Mouse (Mus musculus) embryonic fibroblast, embryonic 13.5 days (primary cell): ENCODE measurements around the gene Onecut3. TPM values are rescaled to one million over a fixed set of nuclear protein-coding genes. Genes with fewer than 3 reads are reported as not detected.

ENCODE experiments used
- H3K27ac ChIP-seq: 2 replicates; pipeline ENCODE4 v1.5.1; 2012; ENCODE audit warnings: low read length, control low read depth, inconsistent platforms; ENCODE audit not compliant: insufficient read depth
- H3K4me1 ChIP-seq: 2 replicates; pipeline ENCODE4 v1.6.1; 2011; ENCODE audit warnings: low read length; ENCODE audit not compliant: control insufficient read depth, insufficient read depth
- H3K4me3 ChIP-seq: 2 replicates; pipeline ENCODE4 v1.5.1; 2011; ENCODE audit warnings: mild to moderate bottlenecking, control low read depth, low read length; ENCODE audit not compliant: insufficient read depth
- CTCF ChIP-seq: IDR thresholded peaks from 2 replicates; pipeline ENCODE4 v1.5.1; 2011; ENCODE audit warnings: mild to moderate bottlenecking, control low read depth, low read length, moderate library complexity, borderline replicate concordance; ENCODE audit not compliant: insufficient read depth
- POLR2A ChIP-seq: IDR thresholded peaks from 2 replicates; pipeline ENCODE4 v1.6.1; 2011; ENCODE audit warnings: low read depth, mild to moderate bottlenecking, control low read depth, low read length, moderate library complexity
- polyA plus RNA-seq: library from polyadenylated mRNA; stranded (reverse); fragments of >200 nt; gene quantifications from 2 replicates; pipeline ENCODE4 v1.2.4, GENCODE M21; 2011; ENCODE audit warnings: low read depth; ENCODE audit not compliant: missing spikeins, insufficient read length

Gene Onecut3
- polyA plus RNA-seq, 1 experiment = not detected

GRCm38 (mm10) chr10:80503599-80504220 lies 9.1 kb downstream of the Onecut3 start:
- H3K27ac ChIP-seq = no peak overlapping the region
- H3K4me3 ChIP-seq = no peak overlapping the region
- H3K4me1 ChIP-seq = no peaks in the 10 kb centered on the region
- no peak for TF ChIP-seq CTCF
- TF ChIP-seq POLR2A = no peak

DNA sequence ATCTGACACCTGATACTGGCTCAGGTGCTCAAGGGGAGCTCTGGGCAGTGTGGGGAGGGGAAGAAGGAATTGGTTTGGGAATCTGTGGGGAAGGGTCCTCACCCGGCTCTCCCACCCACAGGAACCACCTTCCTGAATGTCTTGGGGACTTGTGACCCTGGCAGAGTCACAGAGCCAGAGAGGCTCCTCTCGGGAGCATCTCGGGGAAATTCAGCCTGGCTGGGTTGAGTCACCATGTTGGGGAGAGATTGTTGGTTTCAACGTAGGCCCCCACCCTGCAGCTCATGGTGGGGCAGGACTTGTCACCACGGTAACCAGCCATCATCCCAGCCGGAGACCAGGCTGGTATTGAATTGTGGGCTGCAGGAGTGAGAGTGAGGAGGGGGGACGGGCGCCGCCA lies 10.1 kb downstream of the Onecut3 start:
- no peak overlapping the region for H3K4me3 ChIP-seq
- H3K27ac ChIP-seq = no peak overlapping the region
- H3K4me1 ChIP-seq = no peaks in the 10 kb centered on the region
- TF ChIP-seq CTCF = no peak
- no peak for TF ChIP-seq POLR2A

DNA sequence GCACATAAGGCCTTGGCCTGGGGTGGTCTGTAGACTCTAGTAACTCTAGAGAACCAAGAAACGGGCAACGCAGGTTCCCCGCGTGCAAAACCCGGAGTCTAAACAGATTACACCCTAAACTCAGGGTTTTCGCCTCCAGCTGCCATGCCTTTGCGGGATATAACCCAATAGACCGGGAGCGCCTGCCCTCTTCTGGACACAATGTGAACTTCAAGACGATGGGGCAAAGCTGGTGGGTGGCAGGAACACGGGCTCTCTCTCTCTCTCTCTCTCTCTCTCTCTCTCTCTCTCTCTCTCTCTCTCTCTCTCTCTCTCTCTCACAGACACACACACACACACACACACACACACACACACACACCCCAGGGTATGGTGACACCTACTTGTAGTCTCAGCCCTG lies 11.6 kb downstream of the Onecut3 start:
- H3K27ac ChIP-seq = no peak overlapping the region
- no peaks in the 10 kb centered on the region for H3K4me1 ChIP-seq
- TF ChIP-seq POLR2A (no peak), CTCF (peak; percentile 68; the same call in 1 of the 2 replicates)
- H3K4me3 ChIP-seq = no peak overlapping the region

- Histone ChIP-seq H3K4me1 (no peaks in the 10 kb centered on the region), H3K27ac (no peak overlapping the region), H3K4me3 (peak overlapping the region; percentile 38)
- TF ChIP-seq POLR2A (no peak), CTCF (peak; percentile 96)
Observed at GRCm38 (mm10) chr10:80509412-80510272, 15.0 kb downstream of the Onecut3 start.

GRCm38 (mm10) chr10:80510273-80510660 lies 15.6 kb downstream of the Onecut3 start:
- no peak for TF ChIP-seq CTCF
- no peak for TF ChIP-seq POLR2A
- H3K4me3 ChIP-seq = no peak overlapping the region

GRCm38 (mm10) chr10:80513739-80514138 lies 19.1 kb downstream of the Onecut3 start:
- no peak overlapping the region for H3K4me3 ChIP-seq
- H3K27ac ChIP-seq = no peak overlapping the region
- TF ChIP-seq CTCF (no peak), POLR2A (no peak)
- no peaks in the 10 kb centered on the region for H3K4me1 ChIP-seq

More at GRCm38 (mm10) chr10:80510273-80510660, 15.6 kb downstream of the Onecut3 start:
- Histone ChIP-seq H3K4me1 (no peaks in the 10 kb centered on the region), H3K27ac (no peak overlapping the region)

DNA sequence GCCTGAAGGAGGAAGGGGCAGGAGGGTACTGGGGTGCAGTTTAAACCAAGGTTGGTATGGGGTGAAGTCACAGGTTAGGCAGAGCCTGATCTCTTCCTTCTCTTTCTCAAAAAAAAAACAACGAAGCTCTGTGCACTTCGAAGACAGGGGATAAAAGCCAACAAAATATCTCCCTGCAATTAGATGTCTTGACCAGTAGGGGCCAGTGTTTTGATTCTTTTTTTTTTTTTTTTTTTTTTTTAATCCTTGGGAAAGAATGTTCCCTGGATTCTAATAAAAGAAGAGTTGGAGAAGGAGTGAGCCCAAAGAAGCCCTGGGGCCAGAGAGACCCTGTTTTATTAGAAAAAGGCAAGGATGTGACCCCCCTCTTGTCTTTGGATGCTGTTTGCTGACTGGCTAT lies 24.7 kb downstream of the Onecut3 start:
- Histone ChIP-seq H3K4me1 (no peaks in the 10 kb centered on the region), H3K4me3 (no peak overlapping the region), H3K27ac (no peak overlapping the region)
- no peak for TF ChIP-seq POLR2A
- no peak for TF ChIP-seq CTCF

- Histone ChIP-seq H3K27ac (no peak overlapping the region), H3K4me1 (no peaks in the 10 kb centered on the region)
- TF ChIP-seq POLR2A (no peak), CTCF (peak; percentile 21; the same call in 1 of the 2 replicates)
Observed at GRCm38 (mm10) chr10:80523299-80523698, 28.7 kb downstream of the Onecut3 start.

GRCm38 (mm10) chr10:80526172-80526571 lies 31.5 kb downstream of the Onecut3 start:
- no peak overlapping the region for H3K4me3 ChIP-seq

More at GRCm38 (mm10) chr10:80523299-80523698, 28.7 kb downstream of the Onecut3 start:
- H3K4me3 ChIP-seq = no peak overlapping the region

DNA sequence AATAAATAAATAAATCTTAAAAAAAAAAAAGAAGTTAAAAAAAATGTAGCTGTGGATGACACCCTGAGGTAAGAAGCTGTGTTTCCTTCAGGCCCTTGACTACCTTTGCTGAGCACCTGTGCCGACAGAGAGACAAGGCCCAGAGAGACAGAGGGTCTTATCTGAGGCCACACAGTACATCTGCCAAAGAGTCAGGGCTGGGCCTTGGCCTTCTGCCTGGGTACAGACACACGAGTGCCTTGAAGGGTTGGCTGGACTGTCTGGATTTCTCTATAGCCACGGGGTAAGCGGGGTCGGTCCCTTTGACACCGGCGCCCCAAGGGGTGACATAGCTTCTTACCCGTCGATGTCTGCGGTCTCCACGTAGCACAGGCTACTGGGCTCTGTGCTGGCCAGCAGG lies 38.1 kb downstream of the Onecut3 start:
- no peak overlapping the region for H3K27ac ChIP-seq
- no peak overlapping the region for H3K4me3 ChIP-seq
- no peaks in the 10 kb centered on the region for H3K4me1 ChIP-seq
- no peak for TF ChIP-seq CTCF
- no peak for TF ChIP-seq POLR2A

More at GRCm38 (mm10) chr10:80526172-80526571, 31.5 kb downstream of the Onecut3 start:
- Histone ChIP-seq H3K27ac (no peak overlapping the region), H3K4me1 (no peaks in the 10 kb centered on the region)
- TF ChIP-seq CTCF (no peak), POLR2A (no peak)
